Mouse (Mus musculus) megakaryocyte, embryonic 14.5 days (primary cell): Measurements from ENCODE around the gene Nkap.

Source experiments
- FLI1 ChIP-seq: IDR thresholded peaks from 2 replicates; pipeline ENCODE4 v1.6.1; 2012; ENCODE audit warnings: low read length, inconsistent platforms, mixed read lengths
- GATA1 ChIP-seq: IDR thresholded peaks from 3 replicates; pipeline ENCODE4 v1.6.1; 2012; ENCODE audit warnings: mixed read lengths, low read length, inconsistent platforms, borderline replicate concordance

DNA sequence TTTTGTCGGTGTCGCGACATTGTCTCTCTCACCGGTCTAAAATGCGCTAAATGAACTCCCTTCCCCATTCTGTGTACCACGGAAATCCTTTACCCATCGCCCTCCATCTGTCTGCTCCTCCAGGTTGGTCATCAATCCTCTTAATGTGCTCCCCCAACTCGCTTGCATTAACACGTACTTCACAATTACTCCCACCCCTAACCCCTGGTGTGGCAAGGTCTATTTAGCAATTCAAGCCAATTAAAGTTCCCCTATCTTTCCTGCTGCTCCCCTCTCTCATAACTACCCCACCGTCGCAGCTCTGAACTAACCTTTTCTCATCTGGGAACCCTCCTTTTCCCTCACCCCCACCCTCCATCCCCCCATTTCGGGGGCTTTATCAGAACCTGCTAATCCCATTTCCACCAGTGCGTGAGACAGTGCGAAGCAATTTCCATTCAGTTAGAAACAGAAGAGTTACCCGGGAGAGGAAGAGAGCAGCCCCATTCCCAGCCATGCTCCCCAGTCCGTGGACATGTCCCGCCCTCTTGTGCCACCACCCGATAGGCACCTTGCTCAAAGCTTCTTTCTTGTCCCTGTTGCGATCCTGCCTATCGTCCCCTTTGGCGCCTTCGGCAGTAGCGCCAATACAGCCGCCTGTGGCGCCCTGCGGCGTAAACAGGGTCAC, 16.9 kb upstream of the Nkap start:
- TF ChIP-seq GATA1 (no peak), FLI1 (no peak)
